Mouse (Mus musculus) ES-E14 (cell line): ENCODE measurements around the gene Hspb2.

Source experiments
- HCFC1 ChIP-seq: IDR thresholded peaks from 2 replicates; pipeline ENCODE4 v1.6.1; 2012; ENCODE audit warnings: low read length, inconsistent platforms, borderline replicate concordance; ENCODE audit not compliant: insufficient read depth
- MAFK ChIP-seq: IDR thresholded peaks from 2 replicates; pipeline ENCODE4 v1.6.1; 2014; ENCODE audit warnings: mild to moderate bottlenecking, low read depth, low read length, inconsistent platforms; ENCODE audit not compliant: insufficient read depth
- ZC3H11A ChIP-seq: IDR thresholded peaks from 2 replicates; pipeline ENCODE4 v1.6.1; 2012; ENCODE audit warnings: low read depth, mild to moderate bottlenecking, inconsistent platforms, low read length, borderline replicate concordance
- ZNF384 ChIP-seq: IDR thresholded peaks from 2 replicates; pipeline ENCODE4 v1.6.1; 2012; ENCODE audit warnings: low read depth, low read length, inconsistent platforms

GRCm38 (mm10) chr9:50797641-50798040 is 45.5 kb upstream of the Hspb2 start:
- no peak for TF ChIP-seq ZC3H11A
- TF ChIP-seq ZNF384: no peak
- no peak for TF ChIP-seq HCFC1
- TF ChIP-seq MAFK: no peak
